Mouse (Mus musculus): Measurements from ENCODE around the gene Troap. TPM values are rescaled to one million over a fixed set of nuclear protein-coding genes. Genes with fewer than 3 reads are reported as not detected.
A peak's percentile ranks its signal among the peaks of the same experiment; 100 is the strongest.

Gene Troap
- total and polyA plus RNA-seq, 3 experiments, result 25.8 to 70.2 TPM; not detected in 1

- Histone ChIP-seq H3K9me3 (replicated peaks; ENCODE audit: insufficient read depth, low read length) (no peaks in the 10 kb centered on the region), H3K4me3 (ENCODE audit: control insufficient read depth in 1 of 2, insufficient read depth in 1 of 2, low read depth in 2 of 2, low read length in 2 of 2) (peak overlapping the region; percentile 49 to 54; a peak in 3 of 4 replicates), H3K27me3 (ENCODE audit: control insufficient read depth in 1 of 2, insufficient read depth in 2 of 2, low read length in 2 of 2) (no peaks in the 10 kb centered on the region), H3K79me2 (ENCODE audit: control insufficient read depth, insufficient read depth, low read length, poor library complexity) (no peaks in the 10 kb centered on the region), H3K4me1 (ENCODE audit: control insufficient read depth in 1 of 2, insufficient read depth in 2 of 2, low read length in 2 of 2) (peaks cover 0 to 7% of the 10 kb centered on the region in 2 experiments; a peak in 1 of 4 replicates), H3K9ac (ENCODE audit: control insufficient read depth, low read depth, low read length, poor library complexity, severe bottlenecking) (no peak overlapping the region; the same call in 1 of the 2 replicates), H3K36me3 (ENCODE audit: control insufficient read depth in 1 of 2, insufficient read depth in 2 of 2, low read length in 2 of 2) (peaks cover 0 to 9% of the 10 kb centered on the region in 2 experiments; a peak in 2 of 4 replicates), H3K27ac (ENCODE audit: control insufficient read depth, low read depth, low read length) (peak overlapping the region; percentile 63)
- peak; percentile 61 for DNase-seq (ENCODE audit: low read depth, low spot score)
- TF ChIP-seq TAL1 (IDR thresholded peaks at IDR 0.05; ENCODE audit: low read length), result no peak
- TF ChIP-seq MXI1 (IDR thresholded peaks at IDR 0.05; ENCODE audit: low read depth, low read length), result 0 out of 2 replicates have a peak, but pooled peaks have one; percentile 27
- no peak for TF ChIP-seq CHD1 (IDR thresholded peaks at IDR 0.05; ENCODE audit: low read depth, low read length)
- TF ChIP-seq CTCF (IDR thresholded peaks at IDR 0.05 in 2 of 3, conservative IDR thresholded peaks at IDR 0.05 in 1 of 3; ENCODE audit: control insufficient read depth in 1 of 3, insufficient read depth in 1 of 3, low read depth in 2 of 3, low read length in 3 of 3, poor library complexity in 1 of 3, severe bottlenecking in 1 of 3), result no peak
- TF ChIP-seq ZNF384 (IDR thresholded peaks at IDR 0.05; ENCODE audit: low read depth, low read length), result no peak; the same call in none of the 2 replicates
- TF ChIP-seq POLR2AphosphoS2 (IDR thresholded peaks at IDR 0.05; ENCODE audit: low read length), result no peak
- TF ChIP-seq MYC (IDR thresholded peaks at IDR 0.05; ENCODE audit: low read depth, low read length), result no peak
- no peak for TF ChIP-seq SMC3 (IDR thresholded peaks at IDR 0.05; ENCODE audit: low read depth, low read length)
- TF ChIP-seq ZKSCAN1 (IDR thresholded peaks at IDR 0.05; ENCODE audit: low read depth, low read length), result no peak
- no peak for TF ChIP-seq ZC3H11A (IDR thresholded peaks at IDR 0.05; ENCODE audit: low read depth, low read length)
- TF ChIP-seq USF1 (IDR thresholded peaks at IDR 0.05; ENCODE audit: low read depth, low read length), result no peak
- TF ChIP-seq ETS1 (IDR thresholded peaks at IDR 0.05; ENCODE audit: low read depth, low read length), result peak; percentile 74
- no peak for TF ChIP-seq CHD2 (IDR thresholded peaks at IDR 0.05; ENCODE audit: low read length)
- peak; percentile 60; the same call in 1 of the 2 replicates for TF ChIP-seq SIN3A (IDR thresholded peaks at IDR 0.05; ENCODE audit: low read length)
- TF ChIP-seq ELF1 (IDR thresholded peaks at IDR 0.05; ENCODE audit: low read depth, low read length), result no peak
- peak; percentile 85 for TF ChIP-seq RCOR1 (IDR thresholded peaks at IDR 0.05; ENCODE audit: low read depth, low read length)
- TF ChIP-seq HCFC1 (IDR thresholded peaks at IDR 0.05; ENCODE audit: low read depth, low read length), result 0 out of 2 replicates have a peak, but pooled peaks have one; percentile 41
- no peak for TF ChIP-seq BHLHE40 (IDR thresholded peaks at IDR 0.05; ENCODE audit: borderline replicate concordance, low read depth, low read length)
- peak; percentile 86 for TF ChIP-seq MYB (IDR thresholded peaks at IDR 0.05; ENCODE audit: low read depth, low read length)
- TF ChIP-seq POLR2AphosphoS5 (IDR thresholded peaks at IDR 0.05; ENCODE audit: borderline replicate concordance, low read depth, low read length), result no peak
- TF ChIP-seq GATA1 (IDR thresholded peaks at IDR 0.05; ENCODE audit: low read depth, low read length), result peak; percentile 84
- TF ChIP-seq MAZ (IDR thresholded peaks at IDR 0.05; ENCODE audit: low read depth, low read length), result peak; percentile 84
- TF ChIP-seq EP300 (IDR thresholded peaks at IDR 0.05; ENCODE audit: low read depth in 1 of 2, low read length in 2 of 2), result peak; percentile 72 to 92
- TF ChIP-seq NELFE (IDR thresholded peaks at IDR 0.05; ENCODE audit: low read depth, low read length), result no peak
- TF ChIP-seq POLR2A (IDR thresholded peaks at IDR 0.05; ENCODE audit: control insufficient read depth in 1 of 2, insufficient read depth in 1 of 2, low read depth in 1 of 2, low read length in 2 of 2, poor library complexity in 1 of 2), result no peak
- TF ChIP-seq E2F4 (IDR thresholded peaks at IDR 0.05; ENCODE audit: borderline replicate concordance, low read depth, low read length), result no peak
- TF ChIP-seq TCF12 (IDR thresholded peaks at IDR 0.05; ENCODE audit: low read depth, low read length), result peak; percentile 90
Measured at GRCm38 (mm10) chr15:99115065-99115423, 40.7 kb downstream of the Troap start.

Data from MEL (cell line).